Mouse (Mus musculus) heart, adult 18-20 months (tissue): ENCODE data around the gene Frmd5. TPM values are rescaled to one million over a fixed set of nuclear protein-coding genes. Genes with fewer than 3 reads are reported as not detected.

Source experiments
- DNase-seq, 2 experiments: peaks; one replicate each; pipeline ENCODE4 v3.0.0; 2021 to 2022; ENCODE audit warnings: mixed read lengths in 1 of 2
- total RNA-seq, 2 experiments: library from RNA; stranded (reverse); gene quantifications; 2 replicates each; pipeline ENCODE4 v1.2.3; 2021

Gene Frmd5
- total RNA-seq, 2 experiments from 2014 or later = 258 to 268 TPM

DNA sequence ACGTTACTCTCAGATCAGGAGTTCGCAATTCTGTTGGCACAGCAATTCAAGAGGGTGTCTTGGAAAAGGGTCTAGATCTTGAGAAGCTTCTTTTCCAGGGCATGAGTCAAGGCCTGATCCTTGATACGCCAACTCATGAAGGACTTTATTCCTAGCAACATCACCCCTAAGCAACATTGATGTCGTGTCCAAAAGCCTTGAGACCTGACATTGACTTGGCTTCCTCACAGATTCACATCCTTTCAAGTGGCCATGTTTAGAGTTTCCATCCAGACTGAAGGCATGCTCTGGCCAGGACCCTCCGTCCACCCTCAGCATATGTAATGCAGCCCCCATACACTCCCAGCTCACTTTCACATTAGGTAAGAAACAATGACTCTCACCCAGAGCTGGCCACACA is 45.0 kb downstream of the Frmd5 start:
- DNase-seq = no peak

DNA sequence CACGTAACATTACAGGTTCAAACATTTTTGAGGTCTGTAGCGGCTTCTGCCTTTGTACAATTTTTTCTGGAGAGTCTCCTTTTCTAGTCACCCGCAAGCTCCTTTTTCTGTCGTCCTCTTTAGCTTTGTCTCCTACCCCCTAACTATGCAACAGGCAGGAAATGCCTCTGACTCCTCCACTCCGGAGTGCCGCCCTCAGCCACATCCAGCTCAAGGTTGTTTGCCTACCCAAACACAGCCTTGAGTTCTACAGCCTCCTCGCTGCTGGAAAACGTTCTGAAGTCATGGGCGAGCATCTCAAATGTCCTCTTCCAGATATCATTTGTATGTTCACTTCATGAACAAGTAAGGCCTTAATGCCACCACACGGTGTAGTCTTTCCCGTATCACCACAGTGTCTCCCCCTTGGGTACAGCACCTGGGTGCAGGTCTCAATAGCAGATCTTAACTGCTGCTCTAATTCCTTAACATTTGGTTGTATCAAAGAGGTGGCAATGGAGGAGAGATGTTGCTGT is 45.5 kb downstream of the Frmd5 start:
- no peak for DNase-seq

DNA sequence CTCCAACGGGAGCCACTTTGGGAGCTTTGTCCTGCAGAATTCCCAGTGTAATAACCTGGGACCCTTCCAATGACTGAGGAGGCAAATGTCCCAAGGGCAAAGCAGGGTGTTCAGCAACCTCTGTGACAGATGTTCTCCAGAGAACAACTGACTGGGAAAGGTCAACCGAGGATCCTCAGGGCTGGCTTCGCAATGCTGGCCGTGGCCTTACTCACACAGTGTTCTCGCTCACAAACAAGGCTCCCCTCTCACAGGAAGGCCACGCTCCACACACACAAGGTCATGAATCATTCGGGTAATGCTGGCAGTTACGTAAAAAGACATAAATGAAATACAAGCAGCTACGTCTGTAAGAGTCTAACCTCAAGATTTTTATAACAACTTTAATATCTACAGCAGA is 46.2 kb downstream of the Frmd5 start:
- DNase-seq = peak; percentile 4 to 10

DNA sequence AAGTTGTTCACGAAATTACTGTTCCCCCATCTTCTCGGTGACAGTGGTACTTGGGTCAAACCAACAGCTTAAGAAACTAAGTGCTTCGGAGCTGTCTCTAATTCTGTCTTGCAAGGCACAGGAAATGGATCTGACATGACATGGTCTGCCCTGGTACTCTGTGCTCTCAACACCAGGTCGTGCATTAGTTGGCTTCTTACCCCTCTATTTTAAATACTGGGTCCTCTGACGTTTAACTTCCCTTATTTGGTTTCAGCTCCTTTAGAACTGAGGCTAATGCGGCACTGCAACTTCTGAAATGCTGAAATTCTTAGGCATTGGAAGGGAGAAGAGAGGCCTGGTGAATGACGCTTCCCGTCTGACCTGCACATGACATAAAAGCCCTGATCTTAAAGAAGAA is 48.6 kb downstream of the Frmd5 start:
- DNase-seq = no peak

DNA sequence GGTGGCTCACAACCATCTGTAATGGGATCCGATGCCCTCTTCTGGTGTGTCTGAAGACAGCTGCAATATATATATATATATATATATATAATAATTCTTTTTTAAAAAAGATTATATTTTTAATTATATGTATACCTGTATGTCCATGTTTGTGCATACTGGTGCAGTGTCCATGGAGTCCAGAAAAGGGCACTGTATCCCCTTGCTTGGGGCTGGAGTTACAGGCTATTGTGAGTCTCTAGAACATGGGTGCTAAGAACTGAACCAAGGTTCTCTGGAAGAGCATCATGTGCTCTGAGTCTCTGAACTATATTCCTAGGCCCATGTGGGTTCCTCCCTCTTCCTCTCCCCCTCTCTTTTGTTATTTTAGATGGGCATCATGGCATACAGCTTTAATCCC is 50.6 kb downstream of the Frmd5 start:
- DNase-seq = no peak

DNA sequence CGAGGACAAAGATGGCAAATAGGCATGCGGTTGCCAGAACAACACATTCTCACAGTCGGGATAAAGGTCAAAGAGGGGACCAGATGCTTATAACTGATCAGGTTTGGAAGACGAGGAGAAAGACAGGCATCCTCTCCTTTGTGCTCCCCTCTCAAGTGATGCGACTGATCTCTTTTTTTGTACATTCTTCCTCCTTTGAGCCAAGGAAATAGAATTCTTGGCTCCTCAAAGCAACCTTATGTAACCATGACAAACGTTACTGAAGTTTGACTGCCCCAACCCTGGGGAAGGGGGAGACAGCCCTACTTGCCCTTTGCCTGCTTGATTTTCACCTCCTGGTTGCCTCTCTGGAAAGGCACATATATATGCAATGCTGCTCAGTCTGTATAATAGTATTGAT is 51.8 kb downstream of the Frmd5 start:
- no peak for DNase-seq

DNA sequence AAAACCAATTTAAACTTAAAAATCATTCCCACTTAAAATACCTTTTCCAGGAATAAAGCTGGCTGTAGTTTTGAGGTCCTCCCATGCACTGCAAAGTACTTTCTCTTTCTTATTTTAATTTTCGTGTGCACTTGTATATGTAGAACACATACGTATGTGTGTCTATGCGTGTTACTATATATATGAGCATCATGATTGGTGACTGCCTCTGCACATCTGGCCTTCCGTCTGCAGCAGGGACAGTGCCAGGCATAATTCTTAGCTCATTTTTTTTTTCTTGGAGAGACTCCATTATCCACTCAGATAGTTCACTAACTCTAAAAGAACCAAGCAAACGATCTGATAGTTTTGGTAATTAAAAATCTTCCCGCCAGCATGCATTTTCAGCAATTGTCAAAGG is 56.8 kb downstream of the Frmd5 start:
- no peak for DNase-seq

DNA sequence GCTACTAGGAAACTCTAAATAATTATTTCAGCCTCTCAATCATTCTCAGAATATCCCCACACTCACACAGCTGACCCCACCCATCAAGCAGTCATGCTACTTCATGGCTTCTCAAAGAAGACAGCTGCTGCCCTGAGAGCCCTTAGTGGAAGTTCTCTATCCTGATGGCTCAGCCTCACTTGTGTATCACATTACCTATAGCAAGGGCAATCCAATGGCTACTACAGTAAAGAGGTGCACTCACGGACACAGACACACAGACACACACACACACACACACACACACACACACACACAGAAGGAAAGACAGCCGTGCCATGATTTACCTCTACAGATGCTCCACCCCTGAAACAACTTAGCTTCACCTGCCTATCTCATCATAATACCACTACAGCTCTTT is 65.7 kb downstream of the Frmd5 start:
- DNase-seq = no peak

DNA sequence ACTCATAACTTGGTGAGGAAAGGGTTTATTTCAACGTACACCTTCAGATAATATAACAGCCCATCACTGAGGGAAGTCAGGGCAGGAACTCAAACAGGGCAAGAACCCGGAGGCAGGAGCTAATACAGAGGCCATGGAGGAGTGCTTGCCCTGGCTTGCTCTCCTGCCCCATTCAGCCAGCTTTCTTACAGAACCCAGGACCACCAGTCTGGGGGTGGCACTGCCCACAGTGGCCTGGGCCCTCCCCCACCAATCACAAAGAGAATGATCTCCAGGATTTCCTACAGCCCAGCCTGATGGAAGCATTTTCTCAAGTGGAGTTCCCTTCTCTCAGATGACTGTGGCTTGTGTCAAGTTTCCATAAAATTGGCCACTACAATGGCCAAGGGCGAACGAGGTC is 67.5 kb downstream of the Frmd5 start:
- DNase-seq = no peak

DNA sequence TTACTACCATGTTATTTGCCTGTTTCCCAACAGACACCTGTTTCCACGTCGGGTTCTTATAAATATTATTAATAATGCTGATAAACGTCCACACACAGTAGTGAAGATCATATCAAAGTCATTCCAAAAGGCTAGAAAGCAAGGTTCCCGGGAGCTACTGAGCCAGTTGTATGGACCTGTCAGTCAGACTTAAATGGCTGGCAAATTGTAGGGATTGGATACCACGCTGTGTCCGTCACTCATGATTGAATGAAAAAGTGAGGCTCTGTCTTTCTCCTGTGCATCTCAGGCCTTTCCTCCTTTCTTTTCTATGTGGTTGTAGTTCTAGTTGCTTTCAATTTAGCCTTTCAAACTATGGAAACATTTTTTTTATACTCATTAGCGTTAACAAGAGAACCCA is 73.5 kb downstream of the Frmd5 start:
- no peak for DNase-seq

DNA sequence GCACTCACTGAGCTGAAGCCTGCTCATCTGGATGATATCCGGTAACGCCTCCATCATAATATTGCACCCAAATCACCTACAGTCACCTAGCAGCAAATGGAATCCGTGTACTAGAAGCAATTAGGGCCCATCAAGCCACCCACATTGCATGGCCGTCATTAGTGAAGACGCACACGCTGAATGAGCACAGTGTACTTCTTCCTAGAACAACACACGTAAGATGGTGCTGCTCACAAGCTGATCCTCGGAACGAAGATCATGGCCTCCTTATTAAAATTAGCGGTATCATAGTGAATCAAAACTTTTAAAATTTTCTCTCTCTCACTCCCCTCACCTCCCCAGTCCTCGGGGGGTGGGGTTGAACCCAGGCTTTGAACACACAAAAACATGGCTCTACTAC is 76.4 kb downstream of the Frmd5 start:
- no peak for DNase-seq

DNA sequence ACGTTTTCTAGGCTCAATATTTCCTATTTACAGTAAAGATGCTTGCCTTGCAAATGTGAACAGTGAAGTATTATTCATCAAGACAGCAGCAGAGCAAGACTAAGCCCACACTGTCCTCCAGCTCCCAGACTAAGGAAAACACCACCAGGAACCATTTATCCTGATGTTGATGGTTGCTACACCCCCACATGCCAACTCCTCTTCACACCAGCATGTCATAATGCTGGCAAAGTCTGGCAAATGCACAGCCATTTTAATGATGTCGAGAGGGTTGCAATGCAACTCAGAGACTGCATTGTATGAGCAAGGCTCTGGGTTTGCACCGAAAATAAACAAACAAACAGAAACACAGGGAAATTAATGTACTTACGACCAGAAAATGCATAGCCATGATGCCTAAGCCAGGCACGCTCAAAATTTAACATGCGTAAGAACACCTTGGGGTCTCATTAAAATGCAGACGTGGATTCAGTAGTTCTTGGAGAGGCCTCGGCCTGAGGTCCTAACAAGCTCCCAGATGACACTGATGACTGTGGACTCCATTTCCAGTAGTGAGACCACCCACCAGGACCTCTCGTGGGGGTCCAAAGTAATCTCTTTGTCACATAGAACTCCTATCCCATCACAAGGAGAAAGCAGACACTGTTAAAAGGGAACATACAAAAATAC is 77.8 kb downstream of the Frmd5 start:
- DNase-seq = no peak

DNA sequence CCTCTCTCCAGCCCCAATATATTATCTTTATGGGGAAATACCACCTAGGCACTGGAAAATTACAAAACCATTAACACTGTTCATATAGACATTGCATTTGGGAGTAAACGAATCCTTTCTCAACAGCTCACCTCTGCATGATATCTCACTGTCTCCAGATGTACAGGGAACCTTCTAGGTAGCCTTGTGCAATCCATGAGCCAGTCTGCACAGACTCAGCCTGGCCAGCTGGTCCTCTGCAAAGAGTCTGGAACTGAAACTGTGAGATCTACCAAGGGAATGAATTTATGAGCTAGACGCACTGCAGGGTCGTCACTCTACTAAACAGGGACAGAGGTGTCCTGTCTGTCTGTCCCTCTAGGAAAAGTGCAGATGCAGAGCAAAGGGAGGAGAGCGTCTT is 82.0 kb downstream of the Frmd5 start:
- DNase-seq = no peak

DNA sequence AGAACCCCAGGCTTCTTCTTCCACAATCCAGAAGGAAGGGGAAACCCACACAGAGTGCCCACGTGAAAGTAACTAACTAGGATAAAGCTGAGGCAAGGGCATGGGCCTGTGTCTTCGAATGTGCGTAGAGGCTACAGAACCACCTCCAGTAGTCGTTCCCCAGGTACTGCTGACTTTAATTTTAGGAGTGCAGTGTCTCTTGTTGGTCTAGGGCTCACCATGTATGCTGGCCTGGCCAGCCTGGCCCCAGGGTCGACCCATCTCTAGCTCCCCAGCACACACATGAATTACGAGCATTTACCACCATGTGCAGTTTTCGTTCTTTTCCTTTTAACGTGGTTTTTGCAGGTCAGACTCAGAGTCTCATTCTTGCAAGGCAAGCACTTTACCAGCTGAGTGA is 83.1 kb downstream of the Frmd5 start:
- DNase-seq = no peak

DNA sequence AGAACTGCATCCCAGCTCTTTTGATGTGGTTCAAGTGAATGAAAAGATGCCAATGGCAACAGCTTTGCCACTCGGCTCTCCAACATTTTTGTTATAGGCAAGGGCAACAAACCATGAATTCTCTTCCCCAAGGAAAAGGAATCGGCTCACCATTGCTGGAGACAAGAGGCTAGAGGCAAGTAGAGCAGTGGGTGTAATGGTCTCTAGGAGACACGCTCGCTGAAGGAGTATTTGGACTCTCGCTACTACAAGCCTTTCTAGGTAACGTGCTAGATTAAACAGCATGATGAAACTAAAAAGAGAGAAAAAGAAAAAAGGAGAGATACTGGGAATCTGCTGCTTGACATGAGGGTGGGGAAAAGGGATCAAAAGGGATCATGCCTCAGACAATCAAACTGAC is 87.9 kb downstream of the Frmd5 start:
- no peak for DNase-seq

DNA sequence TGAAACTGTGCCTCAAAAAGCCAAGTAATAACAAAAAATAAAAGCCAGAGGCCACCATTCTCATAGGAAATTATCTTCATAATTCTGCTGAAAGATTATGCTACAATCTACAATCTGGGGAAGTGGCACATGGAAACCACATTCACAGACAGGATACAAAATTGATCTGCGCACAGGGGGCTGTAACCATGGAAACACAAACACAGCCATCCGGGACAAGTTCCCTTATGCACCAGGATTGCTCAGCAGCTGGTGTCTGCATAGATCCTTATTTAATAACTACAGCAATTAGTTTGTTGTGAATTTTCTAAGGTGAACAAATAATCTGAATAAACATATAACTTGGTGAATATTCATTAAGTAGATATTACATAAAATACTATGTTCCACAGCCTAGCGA is 89.8 kb downstream of the Frmd5 start:
- DNase-seq = no peak

DNA sequence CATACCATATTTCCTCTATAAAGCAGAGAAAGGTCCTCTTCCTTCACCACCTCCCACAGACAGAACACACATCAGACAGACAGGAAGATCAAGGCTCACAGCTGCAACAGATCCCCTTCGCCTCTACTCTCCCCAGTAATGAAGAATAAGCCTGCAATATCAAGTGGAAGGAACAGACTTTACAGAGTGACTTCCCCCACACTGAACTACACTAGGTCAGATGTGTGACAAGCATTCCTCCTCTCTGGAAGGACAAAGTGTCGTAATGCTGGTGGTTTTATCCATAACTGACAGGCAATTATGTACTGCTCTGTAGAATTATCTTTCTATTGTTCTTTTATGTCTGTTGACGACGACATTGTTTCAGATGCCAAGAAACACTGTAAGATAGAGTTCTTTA is 93.3 kb downstream of the Frmd5 start:
- no peak for DNase-seq

DNA sequence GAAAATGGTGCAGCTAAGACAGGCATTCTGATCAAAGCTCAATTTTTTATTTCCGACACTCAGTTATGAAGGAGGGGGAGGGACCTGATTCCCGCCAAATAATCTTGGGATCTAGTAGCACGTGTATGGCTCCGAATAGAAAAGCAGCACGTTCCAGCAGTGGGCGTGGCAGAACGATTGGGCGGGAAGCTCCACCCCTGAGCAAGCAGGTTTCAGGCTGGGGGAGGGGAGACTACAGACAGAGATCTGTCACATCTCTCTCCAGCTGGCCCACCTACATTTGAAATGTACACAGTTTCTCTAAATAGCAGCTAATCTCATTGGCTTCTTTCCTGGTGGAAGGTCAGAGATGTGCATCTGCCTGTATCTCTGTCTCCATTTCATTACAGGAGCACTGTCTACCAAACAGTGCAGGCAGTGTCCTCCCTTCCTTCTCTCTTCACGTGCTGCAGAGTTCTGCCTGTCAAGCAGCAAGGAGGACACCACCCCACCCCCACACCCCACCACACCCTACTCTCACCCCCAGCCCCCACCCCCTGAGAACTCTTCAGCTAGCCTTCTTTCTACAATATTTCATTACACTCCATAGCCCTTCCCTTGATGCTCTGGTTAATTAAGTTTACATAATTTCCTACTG is 95.0 kb downstream of the Frmd5 start:
- no peak for DNase-seq

DNA sequence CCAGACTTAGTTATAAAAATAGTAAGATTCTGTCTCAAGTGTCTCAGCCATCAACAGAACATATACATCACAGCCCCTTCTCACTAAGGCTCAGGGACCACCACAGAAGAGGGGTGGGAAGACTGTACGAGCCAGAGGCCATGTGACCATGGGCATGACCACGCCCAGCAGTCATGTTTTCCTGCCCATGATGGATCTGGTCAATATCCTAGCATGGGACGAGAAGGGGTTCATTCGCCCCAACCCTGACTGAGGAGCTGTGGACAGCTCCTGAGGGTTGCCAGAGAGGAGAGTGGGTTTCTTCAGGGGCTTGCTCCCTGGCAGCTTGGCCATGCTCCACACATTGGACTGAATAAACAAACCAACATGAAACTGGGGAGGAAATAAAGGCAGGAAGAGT is 97.8 kb downstream of the Frmd5 start:
- DNase-seq = no peak

DNA sequence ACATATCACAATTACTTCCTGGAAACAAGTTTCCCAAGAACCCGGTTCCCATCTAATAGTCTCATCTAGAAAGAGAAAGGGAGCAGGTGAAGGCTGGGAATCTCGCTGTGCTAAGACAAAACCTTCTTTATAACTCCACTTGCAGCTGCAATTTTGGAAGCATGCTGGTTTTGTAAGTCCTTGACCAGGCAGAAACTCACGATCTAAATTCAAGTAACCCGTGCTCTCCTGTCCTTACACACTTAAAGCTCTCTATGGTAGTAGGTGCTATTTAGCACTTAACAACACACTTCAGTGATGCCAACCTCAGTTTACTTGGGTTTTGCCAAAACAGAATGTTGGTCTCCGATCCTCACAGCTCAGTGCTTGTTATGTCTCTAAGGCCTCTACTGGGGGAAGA is 99.4 kb downstream of the Frmd5 start:
- no peak for DNase-seq

DNA sequence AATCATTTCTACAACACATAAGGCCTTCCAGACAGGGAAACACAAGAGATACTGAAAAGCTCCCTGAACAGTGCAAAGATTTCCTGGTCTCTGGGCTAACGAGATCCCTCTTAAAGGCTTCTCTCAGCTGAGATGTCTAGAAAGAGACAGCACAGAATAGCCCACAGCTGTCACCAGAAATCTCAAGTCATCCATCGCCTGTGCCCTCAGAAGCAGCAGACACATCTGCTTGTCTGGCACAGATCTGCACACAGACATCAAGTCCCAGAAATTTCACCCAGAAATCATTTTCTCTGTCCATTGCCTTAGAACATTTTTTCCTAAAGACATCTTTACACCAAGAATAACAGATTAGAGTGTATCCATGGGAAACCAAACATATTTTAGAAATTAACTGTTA is 101.1 kb downstream of the Frmd5 start:
- no peak for DNase-seq

DNA sequence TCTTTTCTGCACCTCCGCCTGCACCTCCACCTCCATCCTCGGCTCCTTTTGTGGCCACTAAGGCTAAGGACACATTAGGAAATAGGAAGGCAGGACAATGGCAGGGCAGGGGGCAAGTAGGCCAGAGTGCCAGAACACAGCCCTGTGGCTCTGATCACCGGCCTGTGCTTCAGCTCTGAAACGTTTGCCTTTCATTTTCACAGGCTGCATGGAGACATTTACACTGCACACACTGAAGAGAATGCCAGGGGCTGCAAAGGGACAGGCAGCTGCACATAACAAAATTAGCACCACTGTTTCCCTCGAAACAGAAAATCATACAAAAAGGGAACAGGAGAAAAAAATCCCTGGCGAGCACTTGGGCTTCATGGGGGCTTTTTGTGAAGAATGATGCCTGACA is 107.6 kb downstream of the Frmd5 start:
- no peak for DNase-seq

DNA sequence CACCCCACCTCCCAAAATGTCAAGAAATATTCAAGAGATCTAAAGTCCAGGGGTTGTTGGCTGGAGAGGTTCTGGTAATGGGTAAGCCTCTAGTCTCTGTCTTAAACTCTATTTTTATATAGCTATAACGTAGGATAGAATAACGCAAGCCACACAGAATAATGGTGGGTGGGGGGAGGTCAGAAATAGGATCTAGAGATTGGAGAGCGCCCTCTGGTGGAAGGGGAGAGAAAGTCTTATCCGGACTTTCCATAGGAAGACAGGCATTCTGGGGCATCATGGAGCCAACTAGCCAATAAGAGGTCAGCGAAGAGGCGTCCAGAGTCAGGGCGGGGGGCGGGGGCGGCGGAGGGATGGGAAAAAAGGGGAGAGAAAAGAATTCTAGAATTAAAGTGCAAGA is 111.5 kb downstream of the Frmd5 start:
- DNase-seq = peak in 1 of 2 experiments; percentile 55

DNA sequence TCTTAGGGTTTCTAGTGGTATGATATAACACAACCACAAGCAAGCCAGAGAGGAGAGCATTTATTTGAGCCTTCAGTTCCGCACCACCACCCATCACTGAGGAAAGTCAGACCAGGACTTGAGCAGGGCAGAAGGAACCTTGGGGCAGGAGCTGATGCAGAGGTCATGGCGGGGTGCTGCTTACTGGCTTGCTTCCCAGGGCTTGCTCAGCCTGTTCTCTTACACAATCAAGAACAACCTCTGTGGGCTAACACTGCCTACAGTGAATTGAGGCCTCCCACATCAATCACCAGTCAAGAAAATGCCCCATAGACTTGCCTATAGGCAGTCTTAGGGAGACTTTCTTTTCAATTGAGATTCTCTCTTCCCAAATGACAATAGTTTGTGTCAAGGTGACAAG is 118.8 kb downstream of the Frmd5 start:
- peak in 1 of 2 experiments; percentile 13 for DNase-seq
